Mouse (Mus musculus) spleen, postnatal 36 days (tissue): Measurements from ENCODE around the gene Tnks2.

Experiments used
- DNase-seq, 2 experiments: peaks; one replicate each; pipeline ENCODE4 v3.0.0; 2022; ENCODE audit warnings: low spot score in 2 of 2, mixed read lengths in 1 of 2

The Tnks2 gene

DNA sequence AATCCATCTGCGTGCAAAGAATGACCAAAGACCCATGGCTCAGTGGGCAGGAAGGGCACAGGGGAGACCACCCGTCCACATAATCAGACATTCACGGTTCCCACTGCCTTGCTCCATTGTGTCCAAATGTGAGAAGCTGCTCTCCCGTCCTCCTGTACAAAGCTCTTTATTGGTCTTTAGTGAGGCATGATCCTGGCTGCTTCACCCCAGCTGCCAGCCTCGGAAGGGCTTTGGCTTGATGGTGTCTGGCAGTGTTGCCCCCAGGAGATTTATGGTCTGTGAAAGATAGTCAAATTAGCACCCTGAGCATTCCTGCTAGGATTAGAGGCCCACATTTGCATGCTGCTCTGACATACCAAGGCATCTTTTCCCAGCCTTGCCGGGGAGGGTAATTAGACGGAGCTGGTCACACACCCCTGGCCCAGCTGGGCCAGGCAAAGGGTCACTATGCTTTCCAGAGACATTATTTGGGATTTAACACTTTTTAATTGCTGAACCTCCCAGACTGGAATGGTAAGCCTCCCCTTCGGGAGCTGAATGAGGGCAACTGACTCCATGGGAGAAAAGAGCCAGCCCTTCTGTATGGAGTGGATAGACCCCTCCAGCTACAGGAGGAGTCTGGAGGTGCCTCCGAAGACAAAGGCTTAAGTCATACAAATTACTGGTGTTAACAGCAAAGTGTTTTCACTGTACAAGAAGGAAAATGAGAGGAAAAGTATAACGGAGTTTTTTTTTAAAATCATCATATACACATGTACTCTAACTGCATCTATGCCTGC, 62.9 kb downstream of the Tnks2 start:
- DNase-seq, result no peak

DNA sequence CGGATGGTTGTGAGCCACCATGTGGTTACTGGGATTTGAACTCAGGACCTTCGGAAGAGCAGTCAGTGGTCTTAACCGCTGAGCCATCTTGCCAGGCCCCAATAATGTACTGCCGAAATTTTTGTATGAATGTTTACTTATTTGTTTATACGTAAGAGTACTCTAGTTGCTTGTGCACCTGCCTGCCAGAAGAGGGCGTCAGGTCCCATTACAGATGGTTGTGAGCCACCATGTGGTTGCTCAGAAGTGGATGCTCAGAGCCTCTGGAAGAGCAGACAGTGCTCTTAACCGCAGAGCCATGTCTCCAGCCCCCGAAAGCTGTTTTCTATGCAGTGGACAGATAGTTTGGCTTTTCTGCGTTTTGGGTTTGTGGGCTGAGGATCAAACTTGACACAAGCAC, 63.7 kb downstream of the Tnks2 start:
- DNase-seq, result no peak

DNA sequence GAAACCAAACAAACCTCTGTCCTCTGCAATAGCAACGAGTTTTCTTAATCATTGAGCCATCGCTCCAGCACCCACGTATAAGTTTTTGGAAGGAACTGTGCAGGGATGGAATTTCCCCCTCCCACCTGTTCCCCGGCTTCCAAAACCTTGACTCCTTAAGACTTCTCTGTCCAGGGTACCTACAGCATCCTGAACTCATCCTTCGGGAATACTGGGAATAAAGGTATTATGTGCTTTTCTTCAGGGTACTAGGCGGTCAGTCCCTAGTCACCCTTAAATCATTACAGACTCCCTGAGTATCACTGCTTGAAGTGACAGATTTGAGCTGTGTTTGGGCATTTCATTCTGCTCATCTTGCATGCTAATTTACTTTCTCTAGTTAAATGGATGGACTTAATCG, 69.3 kb downstream of the Tnks2 start:
- no peak for DNase-seq

DNA sequence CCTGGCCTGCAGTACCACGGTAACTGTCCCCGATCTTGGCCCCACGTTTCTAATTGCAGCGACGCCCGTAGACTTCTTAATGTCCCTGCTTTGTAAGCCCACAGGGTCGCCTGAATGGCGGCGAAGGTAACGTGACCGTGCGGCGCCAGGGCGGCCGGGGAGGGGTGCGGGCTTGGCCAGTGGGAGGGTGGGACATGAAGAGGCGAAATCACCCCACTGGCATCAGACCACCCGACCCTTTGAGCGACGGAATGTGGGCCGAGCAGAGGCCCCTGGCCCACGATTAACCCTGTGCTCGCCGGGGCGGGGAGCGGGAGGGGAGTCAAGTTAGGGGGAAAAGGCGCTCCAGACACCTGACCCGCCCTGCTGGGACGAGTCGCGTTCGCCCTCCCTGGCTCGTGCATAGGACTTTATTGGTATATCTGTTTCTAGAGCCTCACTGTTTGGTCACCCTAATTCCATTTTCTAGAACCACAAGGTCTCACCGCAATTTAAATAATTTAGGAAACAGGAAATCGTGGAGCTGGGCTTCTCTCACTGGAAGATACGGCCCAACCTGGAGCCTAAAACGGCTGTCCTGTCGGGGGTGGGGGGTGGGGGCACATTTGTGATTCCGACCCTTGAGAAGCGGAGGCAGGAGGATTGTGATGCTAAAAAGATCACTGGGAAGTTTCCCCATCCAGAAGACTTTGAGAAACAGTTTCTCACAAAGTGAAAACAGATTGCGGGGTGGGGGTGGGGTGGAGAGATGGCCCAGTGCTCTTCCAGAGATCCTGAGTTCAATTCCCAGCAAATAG, 70.4 kb downstream of the Tnks2 start:
- DNase-seq, result no peak

DNA sequence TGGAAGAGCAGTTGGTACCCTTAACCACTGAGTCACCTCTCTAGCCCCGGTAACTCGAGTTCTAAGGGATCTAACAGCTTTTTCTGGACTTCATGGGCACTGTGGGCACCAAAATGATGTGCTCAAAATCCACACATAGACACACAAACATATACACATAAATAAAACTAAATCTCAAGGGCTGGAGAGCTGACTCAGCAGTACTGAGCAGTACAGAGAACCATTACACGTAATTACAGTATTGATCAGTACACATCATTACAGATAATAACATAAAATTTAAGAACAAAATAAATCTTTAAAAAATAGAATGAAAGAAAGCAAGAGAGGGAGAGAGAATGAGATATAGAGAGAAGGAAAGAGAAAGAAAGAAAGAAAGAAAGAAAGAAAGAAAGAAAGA, 75.1 kb downstream of the Tnks2 start:
- no peak for DNase-seq

DNA sequence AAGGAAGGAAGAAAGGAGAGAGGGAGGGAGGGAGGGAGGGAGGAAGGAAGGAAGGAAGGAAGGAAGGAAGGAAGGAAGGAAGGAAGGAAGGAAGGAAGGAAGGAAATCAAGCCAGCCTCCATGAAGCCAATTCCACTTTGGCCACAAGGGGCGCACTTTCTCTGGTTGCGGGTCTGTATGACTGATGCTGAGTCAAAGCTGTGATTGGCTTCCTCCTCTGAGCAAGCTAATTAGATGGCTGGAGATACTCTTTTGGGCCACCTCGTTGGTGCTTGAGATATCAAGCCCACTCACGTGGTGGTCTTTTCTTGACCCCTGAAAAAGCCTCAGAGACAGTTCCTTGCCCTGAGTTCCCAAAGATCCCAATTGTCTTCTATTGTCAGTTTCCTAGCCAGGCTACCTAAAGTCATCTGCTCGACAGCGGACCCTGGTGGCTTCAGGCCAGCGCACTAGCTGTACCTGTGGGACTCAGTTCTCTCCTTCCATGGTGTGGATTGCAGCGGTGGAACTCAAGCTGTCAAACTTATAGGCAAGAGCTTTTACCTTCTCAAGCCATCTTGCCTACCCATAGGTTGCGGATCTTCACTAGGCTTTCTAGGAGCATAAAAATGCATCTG, 75.8 kb downstream of the Tnks2 start:
- DNase-seq, result peak; percentile 42 to 46

DNA sequence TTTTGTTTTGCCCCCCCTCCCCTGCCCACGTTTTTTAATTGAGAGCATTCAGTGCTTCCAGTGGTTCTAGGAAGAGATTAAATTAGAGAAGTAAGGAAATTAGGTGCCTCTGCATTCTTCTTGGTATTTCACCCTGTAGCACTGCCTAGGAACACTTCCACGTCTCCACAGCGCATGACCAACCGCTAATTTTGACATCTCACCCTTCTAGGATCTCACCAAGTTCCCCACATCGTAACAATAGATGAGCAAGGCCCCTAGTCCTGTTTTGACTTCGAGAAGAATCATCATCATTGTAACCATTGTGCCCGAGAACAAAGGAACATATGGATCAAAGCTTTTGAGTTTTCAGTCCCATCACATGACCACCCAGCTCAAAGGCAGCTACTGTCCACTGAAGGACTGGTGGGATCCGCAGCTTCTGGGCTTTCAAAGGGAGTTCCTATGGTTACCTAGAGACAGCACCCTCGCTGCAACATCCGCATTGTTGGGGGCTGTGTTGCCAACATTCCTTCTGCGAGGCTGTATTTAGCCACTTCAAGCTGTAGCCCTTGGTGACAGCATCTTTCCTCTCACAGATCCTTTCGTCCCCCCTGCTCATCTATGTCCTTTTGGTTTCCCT, 76.5 kb downstream of the Tnks2 start:
- no peak for DNase-seq

DNA sequence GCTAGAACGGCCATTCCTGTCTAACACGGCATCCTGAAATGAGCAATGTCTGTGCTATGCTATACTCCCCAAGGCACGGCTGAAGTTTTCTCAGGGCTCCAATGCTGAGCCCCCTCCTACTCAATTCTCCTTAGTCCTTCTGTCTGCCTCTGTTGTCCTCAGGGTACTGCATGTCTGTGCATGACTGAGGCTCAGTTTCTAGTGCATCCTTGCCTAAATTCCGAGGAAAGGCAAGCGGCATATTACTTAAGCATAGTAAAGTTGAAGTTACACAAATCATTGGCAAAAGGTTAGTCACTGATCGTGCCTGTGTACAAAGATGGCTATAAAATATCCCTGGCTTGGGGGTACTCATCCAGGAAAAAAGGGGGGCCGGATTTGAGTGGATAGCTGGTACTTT, 79.0 kb downstream of the Tnks2 start:
- no peak for DNase-seq

DNA sequence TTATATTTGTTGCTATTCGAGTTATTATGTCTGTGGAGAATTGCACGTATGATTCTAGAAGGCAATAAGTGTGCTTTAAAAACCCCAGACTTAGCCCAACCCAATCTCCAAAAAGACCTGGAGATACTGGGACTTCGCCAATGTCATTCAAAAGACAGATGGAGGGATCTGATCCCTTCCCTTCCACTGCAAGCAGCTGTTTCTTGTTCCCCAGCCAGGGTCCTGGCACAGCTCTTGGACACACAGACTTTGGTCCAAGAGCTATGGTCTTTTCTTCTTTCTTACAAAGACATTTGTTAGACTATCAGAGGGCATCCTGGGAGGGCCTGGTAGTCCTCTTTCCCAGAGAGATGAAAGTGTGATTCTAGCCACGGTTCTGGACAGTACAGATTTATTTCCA, 82.2 kb downstream of the Tnks2 start:
- DNase-seq, result no peak

- DNase-seq, result no peak
Measured at GRCm38 (mm10) chr19:36916876-36917389, 82.9 kb downstream of the Tnks2 start.

- peak; percentile 39 to 51 for DNase-seq
Measured at GRCm38 (mm10) chr19:36918441-36919301, 84.6 kb downstream of the Tnks2 start.

- DNase-seq, result peak; percentile 26 to 32
Measured at GRCm38 (mm10) chr19:36919466-36919865, 85.4 kb downstream of the Tnks2 start, which contains the start of gene Fgfbp3. TSS of gene Fgfbp3 (minus strand) at chr19:36919615.

DNA sequence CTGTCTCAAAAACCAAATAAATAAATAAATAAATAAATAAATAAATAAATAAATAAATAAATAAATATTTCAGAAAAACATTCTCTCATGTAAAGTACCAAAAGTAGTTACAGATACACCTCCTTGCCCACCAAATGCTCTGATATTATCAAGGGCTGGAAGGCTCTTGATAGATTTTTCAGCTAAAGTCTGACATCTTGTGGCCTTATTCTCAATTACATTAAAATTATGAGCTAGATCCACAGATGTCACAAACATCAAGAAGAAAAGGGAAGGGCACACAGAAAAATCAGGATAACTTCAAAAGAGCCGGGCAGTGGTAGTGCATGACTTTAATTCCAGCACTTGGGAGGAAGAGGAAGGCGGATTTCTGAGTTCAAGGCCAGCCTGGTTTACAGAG, 88.0 kb downstream of the Tnks2 start:
- no peak for DNase-seq

- no peak for DNase-seq
Measured at GRCm38 (mm10) chr19:36922936-36923335, 88.9 kb downstream of the Tnks2 start.

DNA sequence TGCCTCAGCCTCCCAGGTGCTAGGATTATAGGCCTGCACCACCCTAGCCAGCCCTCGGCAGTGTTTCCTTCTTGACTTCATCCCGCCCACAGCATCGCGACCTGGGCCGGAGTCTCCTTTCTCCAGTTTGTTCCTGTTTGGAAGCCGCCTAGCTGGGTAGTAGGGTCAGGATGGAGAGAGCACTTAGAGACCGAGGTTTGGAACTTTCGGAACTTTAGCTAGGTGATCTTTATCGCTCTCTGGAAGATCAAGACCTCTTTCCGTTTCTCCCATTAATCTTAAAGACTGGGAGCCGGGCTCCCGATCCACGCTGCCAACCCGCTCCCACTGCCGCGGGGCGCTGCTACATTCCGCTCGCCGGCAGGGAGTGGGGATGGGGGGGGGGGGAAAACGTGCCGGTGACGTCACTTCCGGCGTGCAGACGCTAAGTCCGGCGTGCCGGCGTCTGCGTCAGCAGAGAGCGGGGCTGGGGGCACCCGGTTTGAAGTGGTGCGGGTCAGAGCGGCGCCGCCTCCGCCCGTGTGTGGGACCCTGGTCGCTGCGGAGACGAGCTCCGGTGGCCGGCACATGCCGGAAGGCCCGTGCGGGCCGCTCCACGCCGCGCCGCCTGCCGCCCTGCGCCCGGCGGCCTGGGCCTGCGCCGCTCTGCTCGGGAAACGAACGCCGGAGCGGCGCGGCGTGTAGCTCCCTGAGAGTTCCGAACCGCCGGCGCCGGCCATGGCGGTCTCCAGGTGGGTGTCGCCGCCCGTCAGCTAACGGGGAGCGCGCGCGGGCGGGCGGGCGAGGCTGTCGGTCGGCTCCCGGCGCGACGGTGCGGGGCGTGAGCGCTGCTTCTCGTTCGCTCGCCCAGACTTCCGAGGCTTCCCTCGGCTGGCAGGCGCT, 91.9 kb downstream of the Tnks2 start, which contains the start of gene Btaf1:
Btaf1 (plus strand) TSS at position 409 of the 882 bp plus-strand sequence.
- peak; percentile 73 to 76 for DNase-seq

DNA sequence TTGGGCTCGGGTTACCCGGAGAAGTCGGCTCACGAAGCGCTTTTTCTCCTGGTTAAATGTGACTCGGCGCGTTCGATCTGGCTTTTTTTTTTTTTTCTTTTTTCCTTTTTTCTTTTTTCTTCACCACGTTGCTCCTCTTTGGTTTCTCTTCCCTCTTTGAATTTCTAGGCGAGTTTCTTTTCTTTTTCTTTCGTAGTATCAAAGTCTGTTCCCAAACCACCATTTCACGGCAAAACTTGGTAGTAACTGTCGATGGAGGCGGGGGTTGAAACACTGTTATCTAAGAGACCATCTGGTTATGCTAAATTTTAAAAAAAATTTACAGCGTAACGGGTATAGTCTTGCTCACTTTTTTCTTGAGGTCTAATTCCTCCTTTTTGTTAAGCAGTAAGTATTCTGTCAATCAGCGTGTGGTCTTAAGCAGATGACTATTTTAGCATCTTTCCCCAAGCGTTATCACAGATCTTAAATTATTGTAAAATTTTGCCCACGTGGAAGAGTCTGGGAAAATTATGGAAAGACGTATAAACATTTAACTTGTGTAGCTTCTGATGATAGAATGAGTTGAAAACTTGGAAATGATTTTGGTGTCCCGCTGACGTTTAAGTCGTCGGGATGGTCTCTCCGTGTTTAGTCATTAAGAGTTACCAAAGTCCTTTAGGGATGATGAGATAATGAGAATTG, 92.7 kb downstream of the Tnks2 start:
- DNase-seq, result peak in 1 of 2 experiments; percentile 10

- DNase-seq, result no peak
Measured at GRCm38 (mm10) chr19:36927800-36928361, 93.8 kb downstream of the Tnks2 start.

DNA sequence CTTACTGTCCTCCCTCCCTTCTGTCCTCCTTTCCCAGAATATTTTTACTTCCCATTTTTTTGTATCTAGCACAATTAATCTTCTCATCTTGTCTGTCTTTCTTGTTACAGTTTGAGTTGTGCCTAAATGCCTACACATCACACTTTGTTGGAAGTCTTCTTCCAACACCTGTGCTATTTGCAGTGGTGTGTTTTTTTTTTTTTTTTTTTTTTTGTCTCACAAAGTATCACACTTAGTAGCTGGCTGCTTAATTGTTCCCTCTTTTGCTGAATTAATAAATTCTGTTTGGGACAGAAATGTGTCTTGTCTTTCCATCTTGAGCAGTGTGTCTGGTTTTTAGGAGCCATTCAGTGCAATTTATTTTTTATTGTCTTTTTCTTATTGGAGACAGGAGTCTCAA, 95.8 kb downstream of the Tnks2 start:
- no peak for DNase-seq

GRCm38 (mm10) chr19:36932097-36932496, 98.1 kb downstream of the Tnks2 start:
- no peak for DNase-seq
